Mouse (Mus musculus) forebrain, embryonic 13.5 days (tissue): ENCODE results near the gene Fbxl19. TPM values are rescaled to one million over a fixed set of nuclear protein-coding genes. Genes with fewer than 3 reads are reported as not detected.
A peak's percentile ranks its signal among the peaks of the same experiment; 100 is the strongest.
"Not testable (repeated sequence)": the region's sequence is repeated elsewhere in the genome, so short reads cannot be mapped to it uniquely, and the experiment has no call there.

Experiments used
- ATAC-seq: fragments of 200-750 bp; cut with Nextera tagmentation; 2 replicates; pipeline ENCODE4 v1.8.0; 2017
- H3K27ac ChIP-seq: fragments of 300-500 bp; sonication (generic); 2 replicates; pipeline ENCODE4 v1.5.1; 2015; ENCODE audit warnings: inconsistent platforms, mild to moderate bottlenecking, moderate library complexity
- H3K27me3 ChIP-seq: fragments of 300-500 bp; sonication (generic); 2 replicates; pipeline ENCODE4 v1.6.1; 2015; ENCODE audit warnings: mild to moderate bottlenecking, inconsistent platforms
- H3K36me3 ChIP-seq: fragments of 300-500 bp; sonication (generic); 2 replicates; pipeline ENCODE4 v1.6.1; 2015; ENCODE audit warnings: mild to moderate bottlenecking, inconsistent platforms; ENCODE audit not compliant: poor library complexity, severe bottlenecking
- H3K4me1 ChIP-seq: fragments of 300-500 bp; sonication (generic); 2 replicates; pipeline ENCODE4 v1.6.1; 2015; ENCODE audit warnings: inconsistent platforms
- H3K4me2 ChIP-seq: fragments of 300-500 bp; sonication (generic); 2 replicates; pipeline ENCODE4 v1.6.1; 2015; ENCODE audit warnings: inconsistent platforms, mild to moderate bottlenecking, moderate library complexity
- H3K4me3 ChIP-seq: fragments of 300-500 bp; sonication (generic); 2 replicates; pipeline ENCODE4 v1.5.1; 2015; ENCODE audit warnings: mild to moderate bottlenecking, inconsistent platforms
- H3K9ac ChIP-seq: fragments of 300-500 bp; sonication (generic); 2 replicates; pipeline ENCODE4 v1.6.1; 2015; ENCODE audit warnings: mild to moderate bottlenecking, inconsistent platforms
- H3K9me3 ChIP-seq: fragments of 300-500 bp; sonication (generic); replicated peaks from 2 replicates; pipeline ENCODE4 v1.6.1; 2016; ENCODE audit warnings: inconsistent platforms
- WGBS: fragments of 180-500 bp; shearing (Covaris S2); methylation state at CpG from one replicate; pipeline ENCODE4 v1.1.7; 2015; 5-methylcytosine and 5-hydroxymethylcytosine counted together
- polyA plus RNA-seq: library from polyadenylated mRNA; unstranded; fragments of >200 nt; fragmentation: Nextera tagmentation; extraction: Ambion mirVana; gene quantifications from 2 replicates; pipeline ENCODE4 v1.2.1, GENCODE M21; 2015

Gene Fbxl19
- polyA plus RNA-seq, 1 experiment from 2014 or later, result 7.7 TPM

- peaks cover 24% of the 10 kb centered on the region for H3K36me3 ChIP-seq
- H3K9ac ChIP-seq, result no peak overlapping the region
- H3K4me1 ChIP-seq, result peaks cover 39% of the 10 kb centered on the region
- H3K9me3 ChIP-seq, result no peaks in the 10 kb centered on the region
- H3K4me3 ChIP-seq, result no peak overlapping the region
- no peak overlapping the region for H3K4me2 ChIP-seq
- H3K27me3 ChIP-seq, result no peaks in the 10 kb centered on the region
- H3K27ac ChIP-seq, result no peak overlapping the region
- 69% methylated on average over 5 of the region's 5 CpGs for WGBS
- no peak for ATAC-seq
Measured at GRCm38 (mm10) chr7:127771262-127771661, 26.9 kb downstream of the Fbxl19 start.

DNA sequence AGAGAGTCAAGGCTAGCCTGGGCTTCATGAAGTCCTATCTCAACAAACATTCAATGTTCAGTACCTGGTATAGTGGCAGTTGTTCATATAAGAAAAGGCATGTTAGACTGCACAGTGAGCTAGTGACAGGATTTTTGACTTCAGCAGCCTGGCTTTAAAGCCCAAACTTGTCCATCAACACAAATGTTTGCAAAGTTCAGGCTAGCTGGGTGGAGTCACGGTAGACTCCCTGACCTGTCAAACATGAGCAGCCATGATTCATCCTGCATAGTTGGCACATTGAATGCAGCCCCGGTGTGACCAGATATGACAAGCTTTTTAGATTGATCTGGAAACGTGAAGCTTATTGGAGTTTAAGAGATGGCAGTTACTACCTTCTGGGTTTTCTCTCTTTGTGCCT, 27.7 kb downstream of the Fbxl19 start:
- ATAC-seq, result no peak
- H3K27me3 ChIP-seq, result no peaks in the 10 kb centered on the region
- 87% methylated on average over 3 of the region's 3 CpGs for WGBS

GRCm38 (mm10) chr7:127772557-127772956, 28.2 kb downstream of the Fbxl19 start:
- no peaks in the 10 kb centered on the region for H3K27me3 ChIP-seq
- H3K4me1 ChIP-seq, result peaks cover 39% of the 10 kb centered on the region
- no peak for ATAC-seq
- H3K27ac ChIP-seq, result no peak overlapping the region
- H3K4me2 ChIP-seq, result no peak overlapping the region
- no peak overlapping the region for H3K4me3 ChIP-seq
- no peak overlapping the region for H3K9ac ChIP-seq
- peaks cover 11% of the 10 kb centered on the region for H3K36me3 ChIP-seq
- 80% methylated on average over 1 of the region's 1 CpGs for WGBS
- H3K9me3 ChIP-seq, result no peaks in the 10 kb centered on the region

More for the DNA sequence above, 27.7 kb downstream of the Fbxl19 start:
- no peak overlapping the region for H3K4me2 ChIP-seq
- no peak overlapping the region for H3K27ac ChIP-seq
- H3K9ac ChIP-seq, result no peak overlapping the region
- no peaks in the 10 kb centered on the region for H3K9me3 ChIP-seq
- peaks cover 16% of the 10 kb centered on the region for H3K36me3 ChIP-seq
- peaks cover 39% of the 10 kb centered on the region for H3K4me1 ChIP-seq
- no peak overlapping the region for H3K4me3 ChIP-seq

DNA sequence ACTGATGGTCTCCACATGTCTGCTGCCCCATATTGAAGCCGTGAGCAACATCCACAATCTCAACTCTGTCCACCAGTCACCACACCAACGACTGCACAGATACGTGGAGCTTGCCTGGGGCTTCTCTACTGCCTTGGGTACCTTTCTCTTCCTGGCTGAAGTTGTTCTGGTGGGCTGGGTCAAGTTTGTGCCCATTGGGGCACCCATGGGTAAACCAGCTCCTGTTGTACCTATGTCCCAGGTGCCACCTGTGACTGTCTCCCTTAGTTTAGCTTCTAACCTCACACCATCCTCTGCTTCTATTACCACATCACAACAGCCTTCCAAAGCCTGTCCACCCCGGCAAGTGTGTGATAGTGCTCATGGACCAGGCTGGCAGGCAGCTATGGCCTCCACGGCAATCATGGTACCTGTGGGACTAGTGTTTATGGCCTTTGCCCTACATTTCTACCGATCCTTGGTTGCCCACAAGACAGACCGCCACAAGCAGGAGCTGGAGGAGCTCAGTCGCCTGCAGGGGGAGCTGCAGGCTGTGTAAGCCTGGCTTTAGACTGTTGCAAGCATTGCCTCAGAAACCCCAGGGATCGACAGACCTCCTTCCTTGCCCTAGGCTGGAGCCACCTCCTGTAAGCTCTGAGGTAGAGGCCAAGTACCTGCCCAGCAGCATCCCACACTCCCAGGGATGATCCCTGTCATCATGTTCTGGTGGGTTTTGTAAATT, 29.5 kb downstream of the Fbxl19 start:
- WGBS, result 39% methylated on average over 9 of the region's 9 CpGs
- peaks cover 39% of the 10 kb centered on the region for H3K4me1 ChIP-seq
- no peak overlapping the region for H3K27ac ChIP-seq
- H3K27me3 ChIP-seq, result no peaks in the 10 kb centered on the region
- no peak overlapping the region for H3K4me3 ChIP-seq
- H3K9me3 ChIP-seq, result no peaks in the 10 kb centered on the region
- no peak for ATAC-seq
- H3K4me2 ChIP-seq, result no peak overlapping the region
- H3K36me3 ChIP-seq, result peaks cover 4% of the 10 kb centered on the region; the same call in 1 of the 2 replicates
- H3K9ac ChIP-seq, result 0 out of 2 replicates have a peak overlapping the region, but pooled peaks have one; percentile 8

DNA sequence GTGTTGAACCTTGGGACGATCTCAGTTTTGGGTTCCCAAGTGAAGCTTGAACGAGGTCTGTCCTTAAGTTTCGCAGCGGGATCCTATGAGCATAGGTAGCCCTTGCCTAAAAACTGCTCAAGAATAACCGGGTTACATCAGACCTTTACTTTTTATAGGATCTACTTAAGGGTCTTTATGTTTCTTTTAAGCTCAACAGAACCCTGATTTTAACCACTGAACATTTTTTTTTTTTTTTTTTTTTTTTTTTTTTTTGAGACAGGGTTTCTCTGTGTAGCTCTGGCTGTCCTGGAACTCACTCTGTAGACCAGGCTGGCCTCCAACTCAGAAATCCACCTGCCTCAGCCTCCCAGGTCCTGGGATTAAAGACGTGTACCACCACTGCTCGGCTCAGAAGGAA, 31.5 kb downstream of the Fbxl19 start:
- H3K4me2 ChIP-seq, result peak overlapping the region; percentile 92
- not testable (repeated sequence) for ATAC-seq, H3K27me3 ChIP-seq, H3K9me3 ChIP-seq
- peaks cover 23% of the 10 kb centered on the region for H3K4me1 ChIP-seq
- H3K4me3 ChIP-seq, result peak overlapping the region; percentile 88
- peaks cover 23% of the 10 kb centered on the region for H3K36me3 ChIP-seq
- peak overlapping the region; percentile 90 for H3K9ac ChIP-seq
- H3K27ac ChIP-seq, result peak overlapping the region; percentile 97; the same call in 1 of the 2 replicates
- WGBS, result 75% methylated on average over 7 of the region's 7 CpGs

GRCm38 (mm10) chr7:127776426-127776825, 32.1 kb downstream of the Fbxl19 start, which contains the start of gene Setd1a:
Setd1a (plus strand) TSS chr7:127776670.
- Histone ChIP-seq H3K27ac (peak within 1 kb of the TSS; percentile 97), H3K4me3 (peak within 1 kb of the TSS; percentile 88), H3K9me3 (no peaks in the 10 kb centered on the region), H3K27me3 (no peaks in the 10 kb centered on the region), H3K4me2 (peak within 1 kb of the TSS; percentile 92), H3K4me1 (peaks cover 18% of the 10 kb centered on the region), H3K9ac (peak within 1 kb of the TSS; percentile 90), H3K36me3 (peaks cover 29% of the 10 kb centered on the region)
- peak; percentile 72 for ATAC-seq
- WGBS, result under 1% methylated on average over 23 of the region's 23 CpGs

DNA sequence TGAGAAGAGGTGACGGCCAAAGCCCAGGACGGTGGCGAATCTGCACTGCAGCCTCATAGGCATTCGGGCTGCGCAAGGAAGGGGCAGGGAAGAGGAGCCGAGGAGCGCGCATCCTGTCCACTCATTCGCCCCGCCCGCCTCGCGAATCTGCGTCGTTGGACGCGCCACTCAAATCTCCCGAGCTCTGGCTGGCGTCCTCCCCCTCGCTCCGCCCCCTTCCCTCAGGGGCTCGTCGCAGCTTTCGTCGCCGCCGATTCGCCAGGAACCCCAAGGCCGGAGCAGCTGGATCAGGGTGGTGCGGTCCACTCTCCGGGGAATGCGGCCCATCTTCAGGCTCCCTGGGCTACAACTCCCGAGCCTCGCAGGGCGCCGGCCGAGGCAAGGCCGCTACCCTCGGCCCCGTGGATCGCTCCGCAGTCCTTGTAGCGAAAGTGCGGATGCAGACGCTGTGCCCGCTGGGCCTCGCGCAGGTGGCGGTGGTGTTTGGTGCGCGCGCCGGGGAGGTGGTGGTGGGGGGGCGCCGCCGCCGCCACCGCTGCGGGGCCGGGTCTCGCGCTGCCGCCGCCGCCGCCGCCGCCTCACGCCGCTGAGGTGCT, 32.6 kb downstream of the Fbxl19 start:
- H3K4me2 ChIP-seq, result peak overlapping the region; percentile 92
- peaks cover 18% of the 10 kb centered on the region for H3K4me1 ChIP-seq
- peak overlapping the region; percentile 90 for H3K9ac ChIP-seq
- under 1% methylated on average over 38 of the region's 70 CpGs for WGBS
- no peaks in the 10 kb centered on the region for H3K9me3 ChIP-seq
- peak; percentile 92 for ATAC-seq
- H3K27ac ChIP-seq, result peak overlapping the region; percentile 97
- H3K36me3 ChIP-seq, result peaks cover 35% of the 10 kb centered on the region
- peak overlapping the region; percentile 88 for H3K4me3 ChIP-seq
- no peaks in the 10 kb centered on the region for H3K27me3 ChIP-seq

GRCm38 (mm10) chr7:127777474-127778266, 33.3 kb downstream of the Fbxl19 start:
- no peaks in the 10 kb centered on the region for H3K9me3 ChIP-seq

GRCm38 (mm10) chr7:127778350-127778749, 34.0 kb downstream of the Fbxl19 start:
- no peak overlapping the region for H3K27ac ChIP-seq
- 75% methylated on average over 4 of the region's 4 CpGs for WGBS
- H3K4me2 ChIP-seq, result peak overlapping the region; percentile 92
- ATAC-seq, result no peak
- H3K9me3 ChIP-seq, result no peaks in the 10 kb centered on the region
- peak overlapping the region; percentile 88 for H3K4me3 ChIP-seq
- peaks cover 47% of the 10 kb centered on the region for H3K36me3 ChIP-seq
- H3K27me3 ChIP-seq, result no peaks in the 10 kb centered on the region
- H3K4me1 ChIP-seq, result peaks cover 18% of the 10 kb centered on the region
- peak overlapping the region; percentile 90 for H3K9ac ChIP-seq

More at GRCm38 (mm10) chr7:127777474-127778266, 33.3 kb downstream of the Fbxl19 start:
- 8% methylated on average over 18 of the region's 66 CpGs for WGBS
- H3K4me3 ChIP-seq, result peak overlapping the region; percentile 88
- peak; percentile 28 for ATAC-seq
- H3K27me3 ChIP-seq, result no peaks in the 10 kb centered on the region
- peak overlapping the region; percentile 97 for H3K27ac ChIP-seq
- H3K9ac ChIP-seq, result peak overlapping the region; percentile 90
- H3K4me2 ChIP-seq, result peak overlapping the region; percentile 92
- H3K4me1 ChIP-seq, result peaks cover 18% of the 10 kb centered on the region
- H3K36me3 ChIP-seq, result peaks cover 42% of the 10 kb centered on the region

- Histone ChIP-seq H3K36me3 (peaks cover 98% of the 10 kb centered on the region), H3K4me2 (no peak within 1 kb of the TSS), H3K27ac (no peak within 1 kb of the TSS), H3K27me3 (no peaks in the 10 kb centered on the region), H3K9ac (no peak within 1 kb of the TSS), H3K4me3 (no peak within 1 kb of the TSS), H3K9me3 (no peaks in the 10 kb centered on the region), H3K4me1 (no peaks in the 10 kb centered on the region)
- ATAC-seq, result no peak
- WGBS, result 93% methylated on average over 7 of the region's 7 CpGs
Measured at GRCm38 (mm10) chr7:127785308-127785707, 41.0 kb downstream of the Fbxl19 start, which contains the start of gene Gm49388. Gm49388 (plus strand) TSS chr7:127785608.

DNA sequence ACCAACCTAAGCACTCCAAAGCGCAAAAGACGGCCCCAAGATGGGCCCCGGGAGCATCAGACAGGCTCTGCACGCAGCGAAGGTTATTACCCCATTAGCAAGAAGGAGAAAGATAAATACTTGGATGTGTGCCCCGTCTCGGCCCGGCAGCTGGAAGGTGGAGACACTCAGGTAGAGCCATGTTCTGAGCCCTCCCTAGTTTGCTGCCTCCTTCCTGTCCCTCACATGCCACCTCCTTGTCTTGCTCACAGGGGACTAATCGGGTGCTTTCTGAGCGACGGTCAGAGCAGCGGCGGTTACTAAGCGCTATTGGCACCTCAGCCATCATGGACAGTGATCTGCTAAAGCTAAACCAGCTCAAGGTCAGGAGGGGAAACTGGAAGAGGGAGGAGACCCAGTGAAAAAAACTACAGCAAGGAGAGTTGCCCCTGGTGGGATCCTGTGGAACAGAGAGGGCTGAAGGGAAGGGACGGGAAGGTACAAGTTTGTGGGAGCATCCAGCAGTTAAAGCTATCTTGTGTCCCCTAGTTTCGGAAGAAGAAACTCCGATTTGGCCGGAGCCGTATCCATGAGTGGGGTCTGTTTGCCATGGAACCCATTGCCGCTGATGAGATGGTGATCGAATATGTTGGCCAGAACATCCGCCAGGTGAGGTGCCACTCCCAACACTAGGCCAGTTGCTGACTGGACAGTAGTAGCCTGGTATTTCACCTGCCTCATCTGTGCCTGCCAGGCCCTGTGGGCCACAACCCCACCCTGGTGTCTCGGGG, 52.9 kb downstream of the Fbxl19 start:
- Histone ChIP-seq H3K4me1 (0 out of 2 replicates have a peak, but pooled peaks cover 8% of the 10 kb centered on the region), H3K4me2 (no peak overlapping the region), H3K36me3 (peaks cover 79% of the 10 kb centered on the region), H3K27me3 (no peaks in the 10 kb centered on the region), H3K9ac (no peak overlapping the region), H3K4me3 (no peak overlapping the region), H3K27ac (no peak overlapping the region), H3K9me3 (no peaks in the 10 kb centered on the region)
- ATAC-seq, result no peak
- WGBS, result 95% methylated on average over 23 of the region's 23 CpGs
